Mouse (Mus musculus) kidney, adult 18-20 months (tissue): Measurements from ENCODE around the gene Cdc37l1.

Experiments
- DNase-seq: peaks from one replicate; pipeline ENCODE4 v3.0.0; 2021

Gene Cdc37l1

DNA sequence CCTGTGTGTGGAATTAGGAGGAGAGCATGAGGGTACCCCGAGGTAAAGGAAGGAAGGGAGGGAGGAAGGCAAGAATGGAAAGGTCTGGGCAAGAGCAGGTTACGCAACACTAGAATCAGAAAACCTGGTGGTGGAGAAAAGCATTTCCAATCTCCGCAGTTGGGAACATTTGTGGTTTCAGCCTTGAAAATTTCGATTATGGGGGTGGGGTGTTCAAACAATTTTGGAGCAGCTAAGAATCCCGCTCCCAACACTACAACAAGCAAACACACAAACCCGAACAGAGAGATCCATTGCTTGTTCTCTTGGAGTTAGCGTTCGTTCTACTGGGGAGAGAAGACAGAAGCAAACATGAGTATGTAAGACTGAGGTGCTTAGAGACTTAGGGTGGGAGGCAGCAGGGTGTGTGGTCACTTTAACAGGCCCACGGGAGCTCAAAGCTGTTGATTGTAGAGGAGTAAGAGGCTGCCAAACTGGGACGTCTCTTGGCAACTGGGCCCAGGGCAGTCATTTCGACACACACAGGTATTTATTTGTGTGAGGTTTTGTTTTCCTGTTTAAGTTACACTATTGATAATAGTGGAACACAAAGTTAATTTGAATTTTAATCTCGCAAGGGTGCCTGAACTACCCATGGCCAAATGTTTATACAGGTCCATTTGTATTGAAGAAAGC, 59.4 kb downstream of the Cdc37l1 start:
- DNase-seq, result no peak

DNA sequence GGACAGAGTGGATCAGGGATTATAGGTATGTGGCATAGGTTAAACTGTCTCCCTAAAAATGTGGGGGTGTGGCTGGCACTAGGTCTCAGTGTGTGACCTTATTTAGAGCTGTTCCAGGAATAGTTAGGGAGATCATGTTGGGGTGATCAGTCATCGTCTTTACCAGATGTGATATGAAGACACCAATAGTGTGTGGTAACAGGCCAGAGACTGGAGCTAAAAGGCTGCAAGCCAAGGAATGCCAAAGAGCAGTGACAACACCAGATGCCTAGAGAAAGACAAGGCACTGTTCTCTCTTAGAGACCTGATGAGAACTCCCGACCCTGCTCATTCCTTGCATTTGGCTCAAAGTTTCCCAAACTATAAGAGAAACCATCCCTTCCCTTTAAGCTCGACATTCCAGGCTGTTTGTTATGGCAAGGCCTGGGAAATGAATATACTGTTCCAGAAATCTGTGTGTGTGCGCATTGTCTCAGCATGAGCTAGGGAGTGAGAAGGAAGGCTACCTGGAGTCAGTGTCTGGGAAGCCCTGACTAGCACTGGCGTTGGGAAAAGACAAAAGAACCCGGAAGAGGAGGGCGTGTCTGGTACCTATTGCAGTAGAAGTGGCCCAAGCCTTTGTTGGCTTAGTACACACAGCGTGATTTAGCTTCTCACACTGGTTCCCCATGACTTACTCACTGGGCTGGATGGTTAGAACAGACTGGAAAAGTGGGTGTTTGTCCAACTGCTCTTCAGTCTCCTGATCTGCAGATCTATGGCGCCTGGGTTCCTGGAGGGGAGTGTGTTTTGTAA, 60.2 kb downstream of the Cdc37l1 start:
- DNase-seq, result no peak

DNA sequence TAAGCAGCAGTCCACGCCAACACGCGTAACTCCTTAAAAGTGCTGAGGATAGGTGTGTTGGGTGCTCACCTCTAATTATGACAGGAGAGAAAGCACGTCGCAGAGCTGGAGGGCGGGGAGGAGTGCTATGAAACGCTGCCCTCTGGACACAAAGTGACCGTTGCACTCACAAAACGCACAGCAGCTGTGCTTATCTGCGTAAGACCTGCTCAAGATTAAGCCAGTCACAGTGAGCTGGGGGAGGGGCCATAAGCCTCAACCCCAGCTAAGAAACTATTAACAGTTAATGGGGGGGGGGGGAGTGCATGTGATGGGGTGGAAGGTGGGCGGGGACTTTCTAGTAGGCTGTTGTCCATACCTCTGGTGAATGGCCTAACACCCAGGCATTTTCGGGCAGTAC, 62.6 kb downstream of the Cdc37l1 start:
- DNase-seq, result no peak

DNA sequence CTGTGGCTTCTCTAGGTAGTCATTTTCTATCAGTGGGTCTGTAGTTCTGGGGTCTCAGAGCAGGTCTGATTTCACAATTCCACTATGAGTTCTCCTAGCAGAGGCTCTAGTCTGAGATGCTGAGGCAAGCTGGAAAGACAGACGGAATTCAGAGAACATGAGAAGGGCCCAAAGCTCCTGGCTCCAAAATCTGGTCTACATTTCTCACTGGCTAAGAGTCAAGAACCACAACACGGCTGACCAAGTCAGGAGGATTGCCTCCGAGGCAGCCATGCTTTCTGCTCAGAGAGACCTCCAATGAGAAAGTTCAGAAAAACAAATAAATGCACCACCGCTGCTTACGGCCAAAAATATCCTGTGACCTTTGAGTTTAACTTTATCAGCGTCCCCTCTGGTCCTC, 64.4 kb downstream of the Cdc37l1 start:
- DNase-seq, result no peak

DNA sequence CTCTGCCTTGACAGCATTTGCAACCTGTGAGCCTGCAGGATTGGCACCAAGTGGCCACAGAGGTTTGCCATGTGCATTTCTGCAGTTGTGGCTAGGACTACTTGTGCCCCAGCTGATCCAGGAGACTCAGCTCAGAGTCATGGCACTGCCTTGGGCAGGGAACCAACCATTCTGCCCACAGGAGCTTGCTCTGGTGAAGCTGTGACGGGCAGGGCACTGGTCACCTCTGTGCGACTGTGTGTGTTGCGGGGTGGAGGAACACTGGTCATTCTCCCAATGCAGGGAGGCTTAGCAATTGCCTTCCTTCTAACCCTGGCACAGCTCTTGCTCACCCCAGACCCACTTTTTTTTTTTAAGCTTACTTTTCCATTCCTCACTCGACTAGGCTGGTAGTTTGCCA, 65.3 kb downstream of the Cdc37l1 start:
- DNase-seq, result no peak

DNA sequence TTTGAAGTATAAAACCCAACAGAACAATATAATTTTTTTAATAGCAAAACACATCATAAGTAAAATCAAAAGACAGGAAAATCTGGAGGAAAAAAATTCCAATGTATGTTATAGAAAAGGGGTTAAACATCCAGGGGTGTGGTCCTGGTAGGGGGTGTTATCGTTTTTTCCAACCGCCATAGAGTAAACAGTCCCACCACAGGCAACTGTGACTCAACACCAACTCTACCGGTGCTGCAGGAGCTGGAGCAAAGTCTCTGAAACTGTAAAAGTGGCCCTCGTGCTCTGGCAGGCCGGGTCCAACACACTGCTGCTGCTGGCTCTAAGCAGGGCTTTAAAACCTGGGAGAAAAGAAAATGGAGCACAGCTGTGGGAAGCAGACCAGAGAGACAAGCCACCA, 68.6 kb downstream of the Cdc37l1 start:
- DNase-seq, result no peak

DNA sequence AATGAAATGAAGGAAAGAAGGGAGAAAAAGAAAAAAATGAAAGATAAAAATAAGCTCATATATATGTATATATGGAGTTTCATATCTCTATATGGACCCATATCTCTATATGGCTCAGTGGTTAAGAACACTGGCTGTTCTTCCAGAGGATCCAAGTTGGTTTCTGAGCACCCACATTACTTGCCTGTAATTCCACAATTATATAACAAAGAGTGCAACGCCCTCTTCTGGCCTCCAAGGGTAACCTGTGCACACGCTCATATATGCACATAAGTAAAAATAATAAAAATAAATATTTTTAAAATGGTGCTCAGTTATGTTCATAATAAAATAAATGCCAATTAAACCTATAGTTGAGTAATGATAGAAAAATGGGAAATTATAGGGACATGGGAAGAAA, 69.5 kb downstream of the Cdc37l1 start:
- DNase-seq, result no peak

DNA sequence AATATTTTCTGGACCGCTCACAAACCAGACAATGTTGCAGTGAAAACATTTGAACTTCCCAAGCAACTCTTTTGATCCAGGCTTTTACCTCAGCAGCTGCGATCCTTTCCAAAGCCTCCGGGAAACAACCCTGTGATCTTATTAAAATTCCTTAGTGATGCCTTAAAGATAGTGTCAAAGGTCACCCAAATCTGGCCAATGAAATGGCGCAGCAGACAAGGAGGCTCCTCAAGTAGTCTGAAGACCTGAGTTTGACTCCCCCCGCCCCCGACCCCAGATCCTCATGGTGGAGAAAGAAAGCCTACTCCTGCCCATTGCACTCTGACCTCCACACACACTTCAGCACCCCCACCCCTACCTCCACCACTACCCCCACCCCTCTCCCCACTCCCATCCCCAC, 70.1 kb downstream of the Cdc37l1 start:
- DNase-seq, result no peak

DNA sequence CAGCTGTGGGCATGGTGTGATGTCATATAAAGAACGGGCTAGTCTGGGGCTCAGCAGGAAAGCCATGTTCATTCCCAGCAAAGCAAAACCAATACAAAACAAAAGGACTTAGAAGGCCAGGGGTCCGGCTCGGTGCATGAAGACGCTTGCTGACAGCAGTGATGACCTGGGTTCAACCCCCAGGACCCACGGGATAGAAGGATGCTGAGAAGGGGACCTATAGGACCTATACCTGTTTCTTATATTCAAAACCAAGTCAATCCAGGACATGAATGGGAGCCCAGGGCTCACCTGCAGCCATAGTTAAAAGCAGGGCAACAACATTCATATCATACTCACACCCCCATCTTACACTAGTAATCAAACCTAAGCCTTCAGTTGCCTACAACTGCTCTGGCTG, 72.9 kb downstream of the Cdc37l1 start:
- DNase-seq, result no peak

DNA sequence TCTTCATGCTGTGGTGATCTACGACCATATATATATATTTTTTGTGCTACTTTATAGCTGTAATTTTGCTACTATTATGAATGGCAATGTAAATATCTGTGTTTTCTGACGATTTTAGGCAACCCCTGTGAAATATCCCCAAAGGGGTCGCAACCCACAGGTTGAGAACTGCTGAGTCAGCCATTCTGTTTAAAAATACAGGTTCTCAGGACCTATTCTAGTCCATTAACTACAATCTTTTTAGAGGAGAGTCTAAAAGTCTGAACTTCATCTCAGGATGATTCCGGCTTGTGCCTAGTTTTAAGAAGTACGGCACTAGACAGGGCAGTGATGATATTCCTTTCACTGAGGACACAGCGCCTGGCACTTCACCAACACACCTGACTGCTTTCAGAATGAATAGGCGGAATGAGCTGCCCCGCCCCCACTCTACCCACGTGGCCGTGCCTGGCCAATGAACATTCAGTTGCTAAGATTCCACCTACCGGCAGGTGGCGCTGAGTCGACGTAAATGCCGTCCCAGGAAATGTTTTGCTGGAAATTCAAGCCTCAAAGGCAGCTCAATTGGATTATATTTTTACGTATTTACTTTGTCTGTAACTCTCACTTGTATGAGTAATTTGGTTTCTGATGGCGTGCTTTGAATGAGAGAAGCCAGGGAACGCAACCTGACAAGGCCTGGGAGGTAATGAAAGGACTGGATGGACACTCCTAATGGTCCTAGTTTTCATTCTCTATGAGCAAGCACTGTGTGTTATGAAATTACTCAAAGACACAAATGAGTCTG, 73.6 kb downstream of the Cdc37l1 start:
- DNase-seq, result peak; percentile 97

DNA sequence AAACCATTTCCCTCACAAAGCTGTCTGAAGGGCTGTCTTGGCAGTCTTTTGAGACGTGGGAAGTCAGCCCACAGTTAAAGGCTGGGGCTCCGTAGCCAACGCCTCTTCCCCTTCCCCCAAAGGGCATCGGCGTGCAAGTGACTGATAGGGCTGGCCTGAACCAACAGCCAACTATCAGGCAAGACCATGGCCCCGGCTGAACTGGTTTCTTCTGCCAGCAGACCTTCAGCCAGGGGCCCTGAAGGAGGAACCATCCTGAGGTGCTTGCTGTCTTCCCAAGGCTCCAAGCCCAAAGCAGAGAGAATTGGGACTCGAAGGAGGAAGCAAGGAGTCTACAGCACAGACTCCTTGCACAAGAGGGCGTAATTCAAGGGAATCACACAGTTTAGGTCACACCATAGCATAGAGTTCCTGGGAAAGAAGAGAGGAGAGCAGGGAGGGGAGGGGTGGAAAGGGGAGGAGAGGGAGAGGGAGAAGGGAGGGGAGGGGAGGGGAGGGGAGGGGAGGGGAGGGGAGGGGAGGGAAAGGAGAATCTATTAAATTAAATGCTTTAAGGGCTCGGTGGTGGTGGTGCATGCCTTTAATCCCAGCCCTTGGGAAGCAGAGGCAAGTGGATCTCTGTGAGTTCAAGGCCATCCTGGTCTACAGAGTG, 74.4 kb downstream of the Cdc37l1 start:
- peak; percentile 36 for DNase-seq

DNA sequence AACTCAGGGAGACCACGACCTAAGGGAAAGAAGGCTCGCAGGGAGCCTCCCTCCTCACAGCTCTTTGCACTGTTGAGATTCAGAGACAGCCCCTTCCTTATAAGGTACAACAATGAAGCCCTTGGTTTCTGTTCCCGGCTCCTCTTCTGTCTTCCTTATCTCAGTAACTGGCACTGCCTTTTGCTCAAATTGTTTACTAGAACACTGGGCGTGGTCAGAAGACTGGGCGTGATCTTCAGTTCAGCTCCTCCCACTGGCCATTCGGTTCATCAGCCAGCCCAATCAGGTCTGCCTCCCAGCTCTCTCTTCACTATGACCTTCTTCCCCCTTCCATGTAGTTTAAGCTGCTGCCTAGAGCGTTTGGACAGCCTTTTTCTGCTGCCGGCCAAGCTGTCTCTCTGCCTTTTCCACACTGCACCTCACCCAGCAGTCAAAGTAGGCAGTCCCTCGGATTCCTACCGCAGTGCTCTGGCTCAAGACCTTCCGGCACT, 76.9 kb downstream of the Cdc37l1 start:
- DNase-seq, result peak; percentile 87

DNA sequence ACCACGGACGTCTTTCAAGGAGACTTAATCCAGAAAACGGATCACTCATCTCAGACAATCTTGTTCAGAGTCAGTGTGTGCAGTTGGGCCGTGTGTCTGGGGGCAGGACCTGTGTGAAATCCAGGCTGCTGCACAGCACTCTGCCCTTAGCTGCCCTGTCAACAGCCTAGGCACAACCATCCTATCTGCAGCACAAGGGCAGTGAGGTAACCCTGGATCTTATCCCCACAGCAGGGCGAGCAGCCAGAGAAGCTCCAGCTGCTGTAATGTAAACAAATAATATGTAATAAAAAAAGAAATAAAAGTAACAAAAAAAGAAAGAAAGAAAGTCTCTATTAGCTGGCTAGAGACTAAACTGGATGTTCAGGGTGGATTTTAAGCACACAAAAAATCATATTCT, 79.0 kb downstream of the Cdc37l1 start:
- DNase-seq, result no peak

DNA sequence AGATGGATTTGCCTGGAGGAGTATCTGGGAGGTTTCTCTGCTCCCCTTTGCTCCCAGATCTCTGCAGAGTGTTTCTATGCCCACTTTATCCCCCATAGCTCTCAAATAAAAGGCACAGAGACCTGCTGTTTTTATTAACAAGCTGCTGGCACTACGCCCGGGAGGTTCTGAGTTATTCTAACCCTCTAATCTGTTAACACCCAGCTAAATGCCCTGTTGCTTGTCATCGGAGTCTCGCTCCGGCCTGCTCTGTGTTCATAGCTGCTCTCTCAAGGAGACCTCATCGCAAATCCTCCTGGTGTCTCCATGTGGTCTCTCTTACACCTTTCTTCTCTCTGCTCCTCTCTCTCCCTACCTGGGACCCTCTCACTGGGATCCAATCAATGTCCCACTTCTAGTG, 84.7 kb downstream of the Cdc37l1 start:
- peak; percentile 42 for DNase-seq
